Mouse (Mus musculus) layer of hippocampus, postnatal 25 days (tissue): ENCODE data around the gene Ttc30a1. TPM values are rescaled to one million over a fixed set of nuclear protein-coding genes. Genes with fewer than 3 reads are reported as not detected.

ENCODE experiments used
- DNase-seq, 2 experiments: peaks; one replicate each; pipeline ENCODE4 v3.0.0; 2022; ENCODE audit warnings: mixed read lengths in 2 of 2, low spot score in 1 of 2; ENCODE audit errors: extremely low spot score in 1 of 2
- total RNA-seq, 2 experiments: library from RNA; stranded (reverse); gene quantifications; 2 replicates each; pipeline ENCODE4 v1.2.3; 2021

Gene Ttc30a1
- 1 to 10 TPM; 3.1 to 3.2 TPM for total RNA-seq

DNA sequence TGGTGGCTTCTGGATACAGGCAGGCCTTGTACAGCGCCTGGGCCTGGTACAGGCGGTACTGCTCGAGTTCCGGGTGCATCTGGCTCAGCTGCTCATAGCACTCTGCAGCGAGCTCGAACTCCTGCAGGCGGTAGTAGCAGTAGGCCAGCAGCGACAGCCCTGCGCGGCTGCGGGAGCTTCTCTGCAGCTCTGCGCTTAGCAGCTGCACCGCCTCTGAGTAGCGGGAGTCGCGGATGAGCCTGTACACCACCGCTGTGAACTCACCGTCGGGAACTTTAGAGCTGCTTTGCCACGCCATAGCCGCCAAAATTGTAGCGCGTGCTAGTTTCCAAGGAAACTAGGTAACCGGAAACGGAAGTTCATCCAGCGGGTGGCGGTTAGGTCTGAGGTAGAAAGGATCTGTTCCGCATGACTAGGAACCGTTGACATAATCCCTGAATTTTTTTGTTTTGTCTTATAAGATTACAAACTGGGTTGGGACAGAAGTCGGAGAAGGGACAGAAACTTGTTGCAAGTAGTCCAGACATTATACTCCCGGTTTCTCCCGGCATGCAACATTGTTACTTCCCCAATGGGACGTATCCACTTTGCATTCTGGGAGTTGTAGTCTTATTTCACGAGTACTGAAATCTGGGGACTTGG lies at the start of gene Ttc30a1:
Gene Ttc30a1 (minus strand): TSS at position 528 of the 642 bp plus-strand sequence.
- DNase-seq = peak; percentile 48 to 58

DNA sequence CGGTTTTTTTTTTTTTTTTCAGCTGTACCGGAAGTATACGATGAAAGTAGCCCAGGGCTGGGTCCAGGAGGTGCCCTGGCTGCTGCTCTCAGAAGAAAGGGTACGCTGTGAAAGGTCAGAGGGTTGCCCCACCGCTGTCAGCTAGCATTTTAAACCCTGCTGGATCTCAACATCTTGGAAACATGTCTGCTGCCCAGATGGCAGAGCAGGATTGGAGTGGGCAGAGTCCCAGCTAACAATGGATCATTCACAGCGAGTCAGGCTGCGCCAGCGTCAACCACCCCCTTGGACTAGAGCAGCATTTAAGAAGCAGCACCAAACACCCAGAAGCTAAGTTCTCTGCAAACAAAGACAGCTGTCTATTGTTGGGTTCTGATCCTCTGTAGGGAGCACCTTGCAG lies 48.3 kb upstream of the Ttc30a1 start:
- DNase-seq = peak; percentile 55 to 64

DNA sequence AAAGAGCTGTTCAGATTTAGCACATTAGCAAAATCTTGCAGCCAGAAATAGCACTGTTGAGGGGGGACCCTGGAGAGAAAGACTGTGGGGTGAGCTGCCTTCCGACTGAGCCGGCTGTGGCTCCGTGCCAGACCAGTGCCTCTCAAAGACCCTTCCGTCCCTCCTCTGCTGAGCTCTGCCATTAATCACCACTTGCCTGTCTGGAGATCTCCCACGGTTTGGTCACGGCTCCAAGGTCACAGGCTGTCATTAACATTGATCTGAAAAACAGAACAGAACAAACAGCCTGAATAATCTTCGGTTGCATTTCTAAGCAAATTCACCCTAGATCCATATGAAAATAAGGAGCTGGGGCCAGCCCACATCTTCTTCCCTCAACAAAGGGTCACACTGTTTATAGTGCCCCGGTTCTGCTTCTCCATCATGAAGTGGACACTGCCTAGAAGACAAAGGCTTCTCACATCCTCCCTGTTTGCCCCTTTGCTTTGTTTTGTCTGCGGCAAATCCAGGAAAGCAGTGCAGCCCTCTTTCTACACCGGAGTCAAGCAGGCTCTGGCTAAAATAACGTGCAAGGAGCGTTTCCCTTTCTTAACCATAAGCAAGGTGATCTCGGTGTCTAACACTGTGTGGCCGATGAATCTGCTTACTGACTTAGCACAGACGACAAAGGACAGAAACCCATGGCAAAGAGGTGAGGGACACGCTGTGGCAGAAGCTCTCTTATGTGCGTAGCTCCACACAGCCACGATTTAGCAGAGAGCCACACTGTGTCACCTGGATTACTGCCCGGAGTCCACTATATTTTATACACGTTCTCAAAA lies 47.5 kb upstream of the Ttc30a1 start:
- DNase-seq = peak; percentile 16 to 23

DNA sequence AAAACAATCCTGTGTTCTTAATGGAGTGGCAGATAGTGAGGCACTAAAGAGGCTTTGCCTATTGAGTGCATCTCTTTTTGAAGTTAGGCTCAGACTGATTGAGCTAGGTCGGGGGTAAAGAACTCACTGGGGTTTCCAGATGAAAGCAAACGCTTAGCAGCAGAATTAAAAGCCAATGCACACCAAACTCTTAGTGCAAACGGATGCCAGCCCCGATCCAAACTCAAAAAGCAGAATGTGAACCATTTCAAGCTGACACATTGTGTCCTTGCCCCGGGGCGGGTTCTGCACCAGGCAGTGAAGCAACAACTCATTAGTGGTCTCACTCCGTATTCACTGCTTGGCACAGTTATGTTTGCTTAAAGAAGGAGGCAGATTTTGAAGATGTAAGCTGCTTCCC lies 35.1 kb upstream of the Ttc30a1 start:
- DNase-seq = no peak

GRCm38 (mm10) chr2:76016136-76016535 lies 34.4 kb upstream of the Ttc30a1 start:
- DNase-seq = no peak

- DNase-seq = no peak
Measured at GRCm38 (mm10) chr2:76015460-76015859, 33.7 kb upstream of the Ttc30a1 start.

DNA sequence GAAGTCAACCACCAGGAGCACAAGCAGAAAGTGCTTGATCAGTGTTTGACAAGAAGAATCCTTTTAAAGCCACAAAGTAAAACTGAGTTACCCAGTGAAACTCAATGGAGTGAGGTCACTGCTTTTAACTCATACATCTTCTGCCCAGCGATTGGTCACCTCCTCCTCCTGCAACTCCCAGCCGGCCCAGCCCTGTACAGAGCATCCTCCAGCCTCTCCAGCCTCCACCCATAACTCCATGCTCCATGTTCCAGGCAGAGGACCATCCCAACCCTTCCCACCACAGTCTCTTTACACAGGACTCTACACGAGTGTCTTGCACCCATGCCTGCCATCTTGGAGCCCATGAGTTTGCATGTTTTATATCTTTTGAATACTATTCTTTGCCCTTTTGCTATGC lies 32.9 kb upstream of the Ttc30a1 start:
- DNase-seq = no peak

DNA sequence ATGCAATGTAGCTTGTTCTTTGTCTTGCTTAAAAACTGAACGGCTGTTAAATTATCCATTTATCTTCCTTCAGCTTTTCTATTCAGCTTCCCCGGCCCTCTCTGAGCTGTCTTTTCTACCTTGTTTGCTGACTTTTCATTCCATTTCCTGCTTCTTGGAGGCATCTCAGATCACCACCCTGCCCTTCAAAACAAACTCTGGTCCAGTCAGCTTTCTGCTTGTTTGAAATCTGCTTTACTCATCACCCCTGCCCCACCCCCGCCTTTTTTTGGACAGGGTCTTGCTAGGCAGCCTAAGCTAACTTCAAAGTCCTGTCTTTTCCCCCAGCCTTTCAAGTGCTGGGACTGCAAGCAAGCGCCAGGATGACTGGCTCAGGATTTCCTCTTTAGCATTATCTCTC lies 24.4 kb upstream of the Ttc30a1 start:
- DNase-seq = no peak

GRCm38 (mm10) chr2:76002899-76003298 lies 21.1 kb upstream of the Ttc30a1 start:
- DNase-seq = no peak

DNA sequence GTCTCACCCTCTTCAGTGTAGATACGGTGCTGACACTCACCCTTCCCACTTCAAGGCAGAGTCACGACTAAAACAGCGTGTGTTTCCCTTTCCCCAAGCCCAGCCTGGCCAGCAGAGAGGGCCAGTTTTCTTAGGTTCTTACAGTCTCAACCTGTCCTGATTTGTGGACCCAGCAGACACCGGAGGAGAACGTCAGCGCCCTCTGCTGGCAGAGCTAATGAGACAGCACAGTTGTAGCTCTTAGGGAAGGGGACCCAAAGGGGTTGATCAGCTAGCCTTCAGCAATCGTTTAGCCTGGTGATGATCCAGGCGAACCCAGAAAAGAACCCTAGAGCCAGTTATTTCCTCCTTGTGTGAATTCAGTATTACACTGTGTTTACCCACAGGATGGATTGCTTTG lies 19.6 kb upstream of the Ttc30a1 start:
- peak; percentile 64 to 87 for DNase-seq

GRCm38 (mm10) chr2:75999636-76000035 lies 17.9 kb upstream of the Ttc30a1 start:
- DNase-seq = no peak

DNA sequence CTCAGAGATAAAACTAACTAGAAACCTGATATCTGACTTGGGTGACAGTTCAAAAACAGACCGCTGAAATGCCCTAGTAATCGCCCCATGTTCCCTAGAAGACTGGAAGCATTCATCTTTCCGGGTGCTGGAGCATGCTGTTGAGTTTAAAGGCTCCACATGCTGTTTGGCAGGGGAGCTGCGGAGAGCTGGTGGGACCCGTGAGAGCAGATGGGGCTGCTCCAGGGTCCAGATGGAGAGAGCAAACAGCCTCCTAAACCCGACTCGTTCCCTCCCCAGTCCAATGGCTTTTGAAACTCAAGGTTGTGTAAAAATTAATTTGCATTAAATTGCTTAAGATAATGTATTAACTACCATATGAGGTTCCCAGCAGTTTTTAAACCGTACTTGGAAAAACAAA lies 16.9 kb upstream of the Ttc30a1 start:
- peak in 1 of 2 experiments; percentile 33 for DNase-seq

DNA sequence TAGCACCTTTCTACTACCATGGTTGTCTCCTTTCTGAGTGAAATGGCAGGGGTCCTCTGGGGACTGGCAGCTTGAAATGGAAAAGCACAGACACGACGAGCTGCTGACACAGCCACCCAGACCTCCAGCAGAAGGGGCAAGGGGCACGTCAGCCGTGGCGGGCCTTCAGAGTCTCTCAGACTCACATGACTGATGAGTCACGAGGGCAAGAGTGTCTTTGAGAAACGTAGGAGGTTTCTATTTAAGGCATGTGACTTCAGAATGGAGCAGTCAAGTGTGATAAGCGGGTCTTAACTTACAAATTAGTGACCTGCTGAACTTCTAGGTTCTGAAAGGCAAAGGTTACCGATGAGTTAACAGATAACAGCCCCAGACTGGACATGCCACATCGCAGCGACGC lies 16.0 kb upstream of the Ttc30a1 start:
- DNase-seq = no peak

DNA sequence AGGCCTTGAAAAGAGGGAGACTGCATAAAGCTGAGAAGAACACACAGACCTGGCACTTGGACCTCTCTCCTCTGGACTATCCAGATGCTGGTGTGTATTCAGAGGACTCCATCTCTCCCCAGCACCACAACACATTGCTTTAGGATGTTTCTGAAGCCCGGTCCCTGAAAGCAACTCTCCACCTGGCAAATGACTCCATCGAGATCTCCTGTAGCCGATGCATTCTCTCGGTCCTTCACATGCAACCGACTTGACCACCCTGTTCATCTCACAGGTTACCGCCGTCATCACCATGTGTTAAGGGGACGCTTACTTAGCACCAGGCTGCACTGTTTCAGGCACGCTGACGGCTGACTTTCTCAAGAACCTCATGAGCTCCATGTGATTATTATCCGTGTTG lies 13.1 kb upstream of the Ttc30a1 start:
- no peak for DNase-seq

DNA sequence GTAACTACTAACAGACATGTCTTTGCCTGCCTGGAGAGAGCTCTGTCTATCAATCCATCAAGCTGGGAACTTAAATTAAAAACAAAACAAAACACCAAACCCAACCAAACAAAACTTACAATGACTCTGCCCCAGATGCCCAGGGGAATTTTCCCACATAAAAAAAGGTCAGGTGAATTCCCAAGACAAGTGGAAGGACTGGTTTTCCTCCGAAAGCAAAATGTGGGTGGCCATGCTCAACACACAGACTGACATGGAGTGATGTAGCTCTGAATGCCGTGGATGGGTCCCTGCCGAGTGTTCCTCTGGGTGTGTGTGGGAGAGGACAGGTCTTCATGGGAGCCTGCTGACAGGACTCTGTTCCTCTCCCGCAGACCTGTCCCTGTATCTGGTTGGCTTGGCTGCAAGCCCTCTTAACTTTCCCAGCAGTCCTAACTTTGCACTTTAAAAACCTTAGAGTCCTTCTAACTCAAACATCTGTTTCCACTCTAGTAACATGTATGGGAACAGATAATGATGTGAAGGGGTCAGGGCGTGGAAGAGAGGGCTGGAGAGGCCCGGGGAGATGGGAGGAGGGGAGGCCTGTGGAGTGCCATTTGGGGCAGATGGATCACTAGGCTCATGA lies 9.9 kb upstream of the Ttc30a1 start:
- DNase-seq = no peak

DNA sequence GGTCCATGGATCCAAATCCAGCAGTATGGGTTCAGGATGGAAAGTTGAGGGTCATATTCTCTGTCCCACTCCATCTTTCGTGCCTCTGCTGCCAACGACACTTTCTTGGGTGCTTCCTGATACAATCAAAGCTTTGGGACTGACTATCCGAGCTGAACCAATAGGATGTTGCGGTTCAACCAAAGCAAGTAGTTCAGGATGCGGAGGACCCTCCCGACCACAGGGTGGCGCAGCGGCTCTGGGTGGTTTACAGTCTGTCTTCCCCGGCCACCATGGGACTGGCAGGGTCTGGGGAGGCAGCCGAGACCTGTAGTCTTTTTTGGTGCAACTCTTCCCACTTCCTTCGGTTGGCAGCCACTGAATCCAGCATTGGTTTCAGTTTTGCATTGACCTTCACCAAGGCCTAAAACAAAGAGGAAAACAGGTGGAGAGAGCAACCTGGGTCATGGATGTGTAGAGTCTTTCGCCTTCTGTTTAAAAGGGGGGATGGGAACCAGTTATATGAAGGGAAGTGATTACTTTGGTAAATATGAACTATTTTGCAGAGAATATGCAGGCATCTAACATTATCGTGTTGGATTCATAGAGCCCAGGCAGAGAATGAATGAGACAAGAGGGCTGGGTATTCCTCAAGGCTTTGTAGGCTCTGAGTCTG lies 9.2 kb upstream of the Ttc30a1 start:
- DNase-seq = peak in 1 of 2 experiments; percentile 63

DNA sequence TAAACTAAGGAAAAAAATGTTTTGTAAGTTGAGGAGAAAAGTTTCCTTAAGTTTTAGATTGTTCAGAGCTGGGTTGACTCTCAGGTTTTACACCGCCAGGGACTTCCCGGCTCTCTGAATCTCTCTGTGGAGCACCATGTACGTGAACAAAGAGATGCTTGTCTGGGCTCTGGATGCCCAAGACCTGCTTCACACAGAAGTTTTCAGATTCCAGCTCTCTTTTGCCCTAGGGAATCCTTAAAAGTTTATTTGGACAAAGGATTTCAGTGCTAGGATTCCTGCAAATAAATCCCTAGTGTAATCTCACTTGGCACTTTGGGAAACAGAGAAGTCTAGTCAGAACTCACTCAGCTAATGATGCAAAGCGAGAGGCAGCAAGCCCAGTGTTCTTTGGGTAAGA lies 7.9 kb upstream of the Ttc30a1 start:
- no peak for DNase-seq

GRCm38 (mm10) chr2:75988779-75989363 lies 7.1 kb upstream of the Ttc30a1 start:
- DNase-seq = no peak

DNA sequence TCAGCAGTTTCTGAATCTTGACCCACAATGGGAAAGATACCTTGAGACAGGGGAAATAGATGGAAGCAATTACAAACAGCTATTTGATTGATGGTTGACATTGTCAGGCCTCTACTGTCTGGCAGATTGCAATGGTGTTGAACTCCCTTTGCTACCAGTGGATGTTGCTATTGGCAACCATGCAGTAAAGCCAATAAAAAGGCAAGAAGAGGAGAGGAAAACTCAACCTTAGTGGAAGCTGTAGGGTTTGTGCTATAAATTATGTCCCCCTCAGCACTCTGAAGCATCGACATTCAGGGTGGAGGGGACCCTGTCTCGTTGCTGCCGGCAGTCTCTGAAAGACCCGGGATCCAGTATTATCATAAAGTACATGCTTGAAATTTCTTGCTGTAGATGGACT lies 6.6 kb upstream of the Ttc30a1 start:
- DNase-seq = no peak

- DNase-seq = no peak
Measured at GRCm38 (mm10) chr2:75987739-75988138, 6.0 kb upstream of the Ttc30a1 start.

GRCm38 (mm10) chr2:75985124-75985523 lies 3.4 kb upstream of the Ttc30a1 start:
- peak in 1 of 2 experiments; percentile 35 for DNase-seq
